Mouse (Mus musculus) forebrain, postnatal 0 days (tissue): ENCODE data around the gene Fasl. TPM values are rescaled to one million over a fixed set of nuclear protein-coding genes. Genes with fewer than 3 reads are reported as not detected.

Experiments
- ATAC-seq: fragments of 200-750 bp; cut with Nextera tagmentation; 2 replicates; pipeline ENCODE4 v1.8.0; 2017; ENCODE audit warnings: mild to moderate bottlenecking, moderate library complexity
- DNase-seq: peaks from one replicate; pipeline ENCODE4 v3.0.0-alpha.2; 2015
- H3K27ac ChIP-seq: fragments of 300-500 bp; sonication (generic); 2 replicates; pipeline ENCODE4 v1.5.1; 2014; ENCODE audit warnings: low read depth, mild to moderate bottlenecking, antibody characterized with exemption, low read length, moderate library complexity, mixed read lengths
- H3K27me3 ChIP-seq: fragments of 300-500 bp; sonication (generic); 2 replicates; pipeline ENCODE4 v1.6.1; 2014; ENCODE audit warnings: mild to moderate bottlenecking, low read length, mixed read lengths; ENCODE audit not compliant: insufficient read depth
- H3K36me3 ChIP-seq: fragments of 300-500 bp; sonication (generic); 2 replicates; pipeline ENCODE4 v1.6.1; 2014; ENCODE audit warnings: mild to moderate bottlenecking, moderate library complexity; ENCODE audit not compliant: insufficient read depth
- H3K4me1 ChIP-seq: fragments of 300-500 bp; sonication (generic); 2 replicates; pipeline ENCODE4 v1.6.1; 2014; ENCODE audit warnings: antibody characterized with exemption; ENCODE audit not compliant: insufficient read depth
- H3K4me2 ChIP-seq: fragments of 300-500 bp; sonication (generic); 2 replicates; pipeline ENCODE4 v1.6.1; 2014; ENCODE audit warnings: low read depth, mild to moderate bottlenecking, moderate library complexity
- H3K4me3 ChIP-seq: fragments of 300-500 bp; sonication (generic); 2 replicates; pipeline ENCODE4 v1.5.1; 2014; ENCODE audit warnings: low read depth, low read length, mixed read lengths
- H3K9ac ChIP-seq: fragments of 300-500 bp; sonication (generic); 2 replicates; pipeline ENCODE4 v1.6.1; 2014; ENCODE audit warnings: mild to moderate bottlenecking
- H3K9me3 ChIP-seq: fragments of 300-500 bp; sonication (generic); 2 replicates; pipeline ENCODE4 v1.6.1; 2016; ENCODE audit warnings: low read length
- CTCF ChIP-seq: sonication (generic); IDR thresholded peaks from 2 replicates; pipeline ENCODE4 v1.5.1; 2016; ENCODE audit warnings: antibody characterized with exemption, control low read depth, low read depth
- WGBS: fragments of 180-500 bp; shearing (Covaris S2); extraction: QIAGEN DNeasy Blood & Tissue Kit; methylation state at CpG from one replicate; pipeline ENCODE4 v1.1.7; 2014; 5-methylcytosine and 5-hydroxymethylcytosine counted together
- polyA plus RNA-seq: library from polyadenylated mRNA; unstranded; fragments of >200 nt; fragmentation: Nextera tagmentation; extraction: Ambion mirVana; gene quantifications from 2 replicates; pipeline ENCODE4 v1.2.1, GENCODE M21; 2015
- total RNA-seq: library from RNA; depleted of rRNA; stranded (reverse); fragments of >200 nt; gene quantifications from 2 replicates; pipeline ENCODE4 v1.2.3, GENCODE M21; 2014; rRNA removed

Gene Fasl
- total RNA-seq, result 0.10 and 0.15 TPM in 2 replicates
- not detected in 2 replicates for polyA plus RNA-seq

DNA sequence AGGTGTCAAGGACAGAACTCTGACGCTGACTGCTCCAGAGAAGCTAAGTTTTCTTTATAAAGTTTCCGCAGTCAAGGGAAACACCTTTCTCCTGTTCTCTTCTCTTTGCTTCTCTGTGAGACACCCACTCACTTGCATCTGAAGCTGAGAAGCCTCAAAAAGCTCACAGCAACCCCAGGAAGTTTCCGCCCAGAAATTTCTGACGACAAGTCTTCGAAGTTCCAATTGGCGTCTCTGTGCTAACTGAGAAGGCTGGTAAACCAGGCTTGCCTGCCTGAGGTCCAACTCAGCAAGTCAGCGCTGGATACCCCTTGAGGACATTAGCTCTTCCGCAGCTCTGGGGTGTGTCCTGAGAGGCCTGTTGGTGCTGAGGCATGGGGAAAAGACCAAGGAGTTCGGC is at the start of gene Fasl:
Gene Fasl (minus strand): TSS at position 157 of the 400 bp plus-strand sequence.
- no peaks in the 10 kb centered on the region for H3K27me3 ChIP-seq
- no peak within 1 kb of the TSS for H3K4me2 ChIP-seq
- no peak for DNase-seq
- no peak within 1 kb of the TSS for H3K9ac ChIP-seq
- WGBS, result 87% methylated on average over 9 of the region's 9 CpGs
- H3K9me3 ChIP-seq, result no peaks in the 10 kb centered on the region
- H3K4me1 ChIP-seq, result no peaks in the 10 kb centered on the region
- H3K27ac ChIP-seq, result no peak within 1 kb of the TSS
- ATAC-seq, result no peak
- H3K4me3 ChIP-seq, result no peak within 1 kb of the TSS
- TF ChIP-seq CTCF, result no peak
- no peaks in the 10 kb centered on the region for H3K36me3 ChIP-seq

DNA sequence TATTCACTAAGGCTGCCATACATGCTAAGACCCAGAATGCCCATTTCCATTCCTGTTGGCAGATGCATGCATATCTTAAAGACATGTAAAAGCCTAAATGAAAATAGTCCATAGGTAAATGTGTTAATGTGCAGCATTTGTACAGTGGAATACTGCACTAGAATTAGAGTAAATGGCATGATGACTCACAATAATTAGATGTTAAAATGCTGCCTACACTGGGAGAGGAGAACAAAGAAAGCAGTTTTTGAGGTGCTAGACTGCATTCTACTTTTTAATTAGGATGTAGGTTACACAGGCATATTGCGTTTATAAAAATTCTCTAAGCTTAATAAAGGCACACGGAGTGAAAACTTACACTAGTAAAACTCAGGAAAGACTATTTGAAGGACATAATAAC is 38.4 kb upstream of the Fasl start:
- H3K27me3 ChIP-seq, result no peaks in the 10 kb centered on the region
- ATAC-seq (no peak; the same call in 1 of the 2 replicates), DNase-seq (no peak)
- H3K27ac ChIP-seq, result no peak overlapping the region
- no peaks in the 10 kb centered on the region for H3K4me1 ChIP-seq
- no peak overlapping the region for H3K4me3 ChIP-seq
- WGBS, result 45% methylated on average over 2 of the region's 2 CpGs
- no peaks in the 10 kb centered on the region for H3K9me3 ChIP-seq
- no peak overlapping the region for H3K4me2 ChIP-seq
- H3K36me3 ChIP-seq, result peaks cover 12% of the 10 kb centered on the region
- TF ChIP-seq CTCF, result no peak
- H3K9ac ChIP-seq, result no peak overlapping the region

DNA sequence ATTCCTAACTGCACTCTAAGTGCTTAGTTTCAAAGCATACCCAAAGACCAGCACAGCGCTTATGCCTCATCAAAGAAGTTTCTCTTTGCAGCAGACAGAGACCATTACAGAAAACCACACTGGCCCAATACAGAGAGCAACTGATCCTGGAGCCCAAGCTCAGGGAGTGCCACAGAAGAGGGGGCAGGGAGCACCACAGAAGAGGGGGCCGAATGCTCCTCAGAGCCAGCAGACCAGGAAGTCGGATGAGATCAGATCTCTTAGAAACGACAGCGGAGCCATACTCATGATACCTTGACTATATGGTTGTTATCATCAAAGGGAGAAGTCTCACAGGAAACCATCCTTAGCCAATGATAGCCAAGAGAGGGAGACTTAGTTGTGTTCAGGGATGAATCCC is 21.1 kb upstream of the Fasl start:
- no peak for TF ChIP-seq CTCF
- no peak for ATAC-seq
- no peak overlapping the region for H3K4me3 ChIP-seq
- no peaks in the 10 kb centered on the region for H3K9me3 ChIP-seq
- no peaks in the 10 kb centered on the region for H3K4me1 ChIP-seq
- DNase-seq, result no peak
- no peaks in the 10 kb centered on the region for H3K27me3 ChIP-seq
- no peak overlapping the region for H3K9ac ChIP-seq
- WGBS, result 93% methylated on average over 5 of the region's 5 CpGs
- H3K4me2 ChIP-seq, result no peak overlapping the region
- H3K36me3 ChIP-seq, result peaks cover 3% of the 10 kb centered on the region; the same call in 1 of the 2 replicates
- no peak overlapping the region for H3K27ac ChIP-seq

DNA sequence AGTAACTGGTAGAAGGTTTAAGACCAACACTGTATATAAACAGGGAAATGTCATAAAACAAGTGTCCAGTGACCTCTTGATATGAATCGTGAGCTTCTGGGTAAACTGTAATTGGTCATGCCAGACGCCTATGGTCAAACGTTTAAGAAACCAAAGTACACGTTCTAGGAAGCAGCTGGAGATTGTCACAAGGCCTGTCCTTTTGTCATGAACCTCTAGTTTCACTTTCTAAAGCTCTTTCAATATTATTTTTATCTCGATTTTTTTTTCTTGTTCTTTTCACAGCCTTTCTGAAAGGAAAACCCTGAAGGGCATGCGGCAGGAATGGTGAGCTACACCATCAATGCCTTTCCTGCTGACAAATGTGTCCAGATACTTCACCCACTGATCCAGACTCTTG is 20.7 kb upstream of the Fasl start:
- DNase-seq (no peak), ATAC-seq (no peak)
- Histone ChIP-seq H3K4me1 (no peaks in the 10 kb centered on the region), H3K36me3 (peaks cover 3% of the 10 kb centered on the region; the same call in 1 of the 2 replicates), H3K4me2 (no peak overlapping the region), H3K9ac (no peak overlapping the region), H3K27ac (no peak overlapping the region), H3K9me3 (no peaks in the 10 kb centered on the region), H3K27me3 (no peaks in the 10 kb centered on the region), H3K4me3 (no peak overlapping the region)
- WGBS, result 82% methylated on average over 6 of the region's 6 CpGs
- TF ChIP-seq CTCF, result no peak

DNA sequence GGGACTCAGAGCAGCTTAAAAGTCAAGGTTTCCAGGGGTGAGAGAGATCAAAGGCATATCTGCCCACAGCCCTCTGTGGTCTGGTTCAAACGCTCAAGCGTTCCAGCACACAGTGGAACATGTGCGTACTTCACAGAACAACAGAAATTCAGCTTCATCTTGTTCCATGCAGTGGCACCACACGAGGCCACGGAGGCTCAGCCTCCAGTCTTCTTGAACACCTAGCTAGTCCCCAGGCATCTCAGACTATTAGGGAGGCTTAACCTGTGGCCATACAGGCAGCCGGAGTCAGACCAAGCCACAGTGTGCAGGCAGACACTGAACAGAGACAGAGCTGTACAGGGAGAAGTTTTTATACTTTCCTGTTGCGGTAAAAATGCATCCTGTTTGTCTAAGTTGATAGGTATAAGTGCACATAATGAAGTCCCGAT is 16.3 kb upstream of the Fasl start:
- H3K36me3 ChIP-seq, result no peaks in the 10 kb centered on the region
- no peaks in the 10 kb centered on the region for H3K4me1 ChIP-seq
- TF ChIP-seq CTCF, result no peak
- H3K27ac ChIP-seq, result no peak overlapping the region
- H3K9ac ChIP-seq, result no peak overlapping the region
- no peak overlapping the region for H3K4me2 ChIP-seq
- no peaks in the 10 kb centered on the region for H3K27me3 ChIP-seq
- H3K9me3 ChIP-seq, result no peaks in the 10 kb centered on the region
- H3K4me3 ChIP-seq, result no peak overlapping the region
- no peak for DNase-seq
- no peak for ATAC-seq
- 89% methylated on average over 8 of the region's 8 CpGs for WGBS

DNA sequence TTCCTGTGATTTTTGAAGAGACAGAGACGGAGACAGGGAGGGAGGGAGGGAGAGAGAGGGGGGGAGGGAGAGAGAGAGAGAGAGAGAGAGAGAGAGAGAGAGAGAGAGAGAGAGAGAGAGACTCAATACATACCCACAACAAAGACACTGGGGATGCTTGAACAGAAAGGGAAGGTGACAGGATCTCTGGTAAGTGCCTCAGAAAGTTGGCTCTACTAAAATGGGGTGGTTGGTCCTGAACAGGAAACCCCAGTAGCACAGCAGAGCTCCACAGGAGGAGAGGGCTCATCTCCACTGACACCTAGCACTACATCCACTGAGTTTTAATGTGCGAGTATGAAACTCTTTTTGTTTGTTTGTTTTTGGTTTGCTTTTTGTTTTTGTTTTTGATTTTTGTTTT is 13.0 kb upstream of the Fasl start:
- H3K9ac ChIP-seq, result no peak overlapping the region
- DNase-seq (no peak), ATAC-seq (no peak)
- H3K4me1 ChIP-seq, result no peaks in the 10 kb centered on the region
- no peak for TF ChIP-seq CTCF
- H3K27me3 ChIP-seq, result no peaks in the 10 kb centered on the region
- no peak overlapping the region for H3K27ac ChIP-seq
- H3K9me3 ChIP-seq, result no peaks in the 10 kb centered on the region
- 80% methylated on average over 2 of the region's 2 CpGs for WGBS
- H3K36me3 ChIP-seq, result no peaks in the 10 kb centered on the region
- no peak overlapping the region for H3K4me3 ChIP-seq
- no peak overlapping the region for H3K4me2 ChIP-seq

DNA sequence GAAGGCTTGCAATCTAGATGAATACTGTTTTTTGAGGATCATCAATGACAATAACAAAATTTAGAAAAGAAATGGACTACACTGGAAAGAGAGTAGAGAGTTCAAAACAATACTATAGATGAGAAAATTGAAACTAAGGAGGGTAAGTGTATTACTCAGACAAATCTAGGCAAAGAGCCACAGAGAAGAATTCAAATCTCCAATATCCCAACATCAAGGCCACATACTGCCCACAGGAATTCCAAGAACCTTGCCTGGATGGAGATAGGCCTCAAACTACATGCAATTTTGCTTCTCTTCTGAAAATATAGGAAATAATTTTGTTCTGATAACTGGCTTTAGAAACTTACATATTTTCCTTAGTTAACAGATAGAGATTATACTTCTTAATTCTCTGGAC is 12.0 kb upstream of the Fasl start:
- TF ChIP-seq CTCF, result no peak
- no peak overlapping the region for H3K4me2 ChIP-seq
- no peak overlapping the region for H3K9ac ChIP-seq
- ATAC-seq (no peak), DNase-seq (no peak)
- H3K9me3 ChIP-seq, result no peaks in the 10 kb centered on the region
- H3K4me1 ChIP-seq, result no peaks in the 10 kb centered on the region
- no peaks in the 10 kb centered on the region for H3K36me3 ChIP-seq
- H3K27ac ChIP-seq, result no peak overlapping the region
- H3K4me3 ChIP-seq, result no peak overlapping the region
- no peaks in the 10 kb centered on the region for H3K27me3 ChIP-seq

DNA sequence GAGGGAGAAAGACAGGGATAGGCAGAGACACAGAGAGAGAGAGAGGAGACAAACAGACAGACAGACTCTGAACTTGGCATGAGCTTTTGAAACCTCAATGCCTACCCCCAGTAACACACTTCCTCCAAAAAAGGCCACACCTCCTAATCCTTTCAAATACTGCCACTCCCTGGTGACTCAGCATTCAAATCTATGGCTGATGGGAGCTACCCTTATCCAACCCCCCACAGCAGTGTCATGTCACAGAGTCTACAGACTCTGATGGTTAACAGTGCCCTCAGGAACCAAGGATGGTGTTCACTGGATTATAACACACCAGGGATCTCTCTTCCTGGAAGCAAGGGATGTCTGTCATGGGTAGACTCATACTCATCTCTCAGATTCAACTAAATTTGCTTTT is 11.5 kb upstream of the Fasl start:
- Histone ChIP-seq H3K9me3 (no peaks in the 10 kb centered on the region), H3K36me3 (no peaks in the 10 kb centered on the region), H3K27me3 (no peaks in the 10 kb centered on the region), H3K4me2 (no peak overlapping the region), H3K4me1 (no peaks in the 10 kb centered on the region), H3K27ac (no peak overlapping the region), H3K4me3 (no peak overlapping the region), H3K9ac (no peak overlapping the region)
- ATAC-seq (no peak), DNase-seq (no peak)
- no peak for TF ChIP-seq CTCF
